Mouse (Mus musculus) right cerebral cortex, adult 2 months (tissue): ENCODE data around the gene Appl2.

Experiments
- DNase-seq, 2 experiments: peaks; one replicate each; pipeline ENCODE4 v3.0.0; 2021 to 2022; ENCODE audit warnings: low spot score in 2 of 2

Appl2 gene

DNA sequence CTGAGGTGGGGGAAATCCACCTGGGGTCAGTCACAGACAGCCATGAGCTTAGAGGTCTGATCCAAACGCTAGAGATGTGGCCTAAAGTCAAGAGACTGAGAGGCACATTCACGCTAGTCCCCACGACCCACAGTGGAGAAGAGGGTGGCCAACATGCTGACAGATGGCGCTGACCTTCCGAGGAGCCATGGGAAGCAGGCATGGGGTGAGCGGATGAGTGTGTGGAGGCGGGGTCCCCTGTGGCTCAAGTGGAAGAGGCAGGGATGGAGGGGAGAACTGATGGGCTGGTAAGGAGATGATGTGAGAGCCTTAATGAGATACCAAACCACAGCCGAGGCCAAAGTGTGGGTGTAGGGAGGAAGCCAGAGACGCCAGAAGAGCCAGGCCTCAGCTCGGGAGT is 16.8 kb downstream of the Appl2 start:
- no peak for DNase-seq

DNA sequence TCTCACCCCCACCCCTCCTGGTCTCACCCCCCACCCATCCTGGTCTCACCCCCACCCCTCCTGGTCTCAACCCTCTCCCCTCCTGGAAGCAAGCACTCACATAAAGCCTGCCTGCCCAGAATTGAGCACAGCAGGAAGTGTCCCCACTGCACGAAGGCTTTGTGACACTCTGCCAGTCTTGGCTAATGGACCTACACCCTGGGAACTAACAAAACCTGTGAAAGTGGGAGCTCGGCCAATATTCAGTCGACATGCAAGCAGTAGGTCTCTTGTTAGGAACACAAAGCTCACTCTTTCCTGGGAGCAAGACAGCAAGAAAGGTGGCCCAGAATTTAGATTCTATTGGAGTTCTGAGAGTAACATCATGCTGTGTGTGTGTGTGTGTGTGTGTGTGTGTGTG is 17.6 kb downstream of the Appl2 start:
- DNase-seq = no peak

DNA sequence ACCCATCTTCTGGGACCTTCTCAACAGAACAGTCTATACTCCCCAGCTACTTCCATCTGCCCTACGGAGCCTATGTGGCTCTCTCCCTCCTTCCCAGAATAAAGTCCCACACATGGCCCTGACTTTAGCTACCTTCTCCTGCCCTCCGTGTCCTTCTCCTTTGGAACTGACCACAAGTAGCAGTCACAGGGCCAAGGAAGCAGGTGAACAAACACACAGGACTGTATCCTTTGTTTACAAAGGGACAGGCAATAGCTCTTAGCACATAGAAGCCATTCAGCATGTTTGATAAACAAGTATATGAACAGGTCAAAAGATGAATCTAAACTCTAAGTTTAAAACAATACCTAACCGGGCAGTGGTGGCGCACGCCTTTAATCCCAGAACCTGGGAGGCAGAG is 18.7 kb downstream of the Appl2 start:
- no peak for DNase-seq

DNA sequence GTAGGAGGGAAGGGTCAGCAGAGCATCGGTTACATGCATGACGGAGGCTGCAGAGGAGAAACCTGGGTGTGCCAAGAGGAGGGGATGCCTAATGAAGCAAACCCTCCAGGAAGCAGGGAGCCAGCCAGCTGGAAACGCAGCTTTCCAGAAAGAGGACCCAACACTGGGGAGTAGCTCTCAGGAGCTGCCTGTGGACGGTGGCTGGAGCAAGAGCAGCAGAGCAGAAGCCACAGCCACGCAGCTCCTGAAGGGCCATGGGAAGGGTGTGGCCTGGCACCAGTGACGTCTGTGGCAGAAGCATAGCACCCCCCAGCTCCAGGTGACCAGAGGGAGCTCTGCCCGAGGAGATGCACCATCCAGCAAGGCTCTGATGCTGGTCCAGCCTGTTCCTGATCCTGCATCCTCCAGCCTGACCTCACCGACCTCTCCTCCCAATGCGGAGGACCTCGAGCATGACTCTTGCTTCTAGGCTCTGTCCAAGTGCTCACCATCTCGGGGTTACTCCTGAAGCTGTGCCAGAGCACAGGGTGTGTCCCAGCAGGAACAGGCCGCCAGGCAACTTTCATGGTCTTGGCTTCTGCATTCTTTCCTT is 19.3 kb downstream of the Appl2 start:
- no peak for DNase-seq

DNA sequence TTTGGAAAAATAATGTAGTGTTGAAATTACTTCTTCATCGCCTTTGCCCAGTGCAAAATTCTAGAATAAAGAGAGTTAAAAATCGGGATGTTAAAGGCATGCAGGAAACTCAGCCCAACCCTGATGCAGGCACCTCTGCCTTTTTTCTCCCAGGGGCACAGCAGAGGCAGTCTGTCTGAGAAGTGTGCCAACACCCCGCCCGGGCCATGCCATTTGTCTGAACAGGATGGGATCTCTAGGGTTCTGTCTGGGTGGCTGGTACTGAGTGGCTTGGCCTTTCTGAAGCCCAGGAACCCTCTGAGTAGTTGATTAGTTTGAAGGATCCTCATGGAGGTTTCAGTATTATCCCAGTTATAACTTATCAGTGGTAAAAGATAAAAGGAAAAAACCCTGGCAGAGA is 20.3 kb downstream of the Appl2 start:
- DNase-seq = no peak

DNA sequence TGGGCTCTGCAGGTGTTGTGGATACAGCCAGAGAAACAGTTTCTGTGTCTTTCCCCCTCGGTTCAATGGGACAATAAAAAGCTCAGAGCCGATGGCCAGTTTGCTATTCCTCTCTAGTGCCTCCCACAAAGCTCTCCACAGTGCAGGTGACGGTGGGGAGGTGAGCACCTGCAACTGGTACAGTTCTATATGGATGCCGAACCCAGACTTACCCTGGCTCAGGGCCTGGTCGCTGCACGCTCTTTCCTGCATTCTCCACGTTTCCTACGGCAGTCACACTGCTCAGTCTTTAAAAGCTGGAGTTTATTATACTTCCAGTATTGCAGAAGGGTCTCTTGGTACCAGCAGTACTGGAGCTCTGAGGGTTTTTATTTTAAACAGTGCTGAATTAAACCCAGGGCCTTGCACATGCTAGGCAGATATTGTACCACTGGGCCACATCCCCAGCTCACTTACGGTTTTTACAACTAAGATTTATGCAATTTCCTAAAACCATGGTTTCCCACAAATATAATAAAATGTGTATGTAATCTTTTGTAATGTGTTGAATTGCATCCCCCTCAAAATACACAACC is 21.3 kb downstream of the Appl2 start:
- DNase-seq = no peak

DNA sequence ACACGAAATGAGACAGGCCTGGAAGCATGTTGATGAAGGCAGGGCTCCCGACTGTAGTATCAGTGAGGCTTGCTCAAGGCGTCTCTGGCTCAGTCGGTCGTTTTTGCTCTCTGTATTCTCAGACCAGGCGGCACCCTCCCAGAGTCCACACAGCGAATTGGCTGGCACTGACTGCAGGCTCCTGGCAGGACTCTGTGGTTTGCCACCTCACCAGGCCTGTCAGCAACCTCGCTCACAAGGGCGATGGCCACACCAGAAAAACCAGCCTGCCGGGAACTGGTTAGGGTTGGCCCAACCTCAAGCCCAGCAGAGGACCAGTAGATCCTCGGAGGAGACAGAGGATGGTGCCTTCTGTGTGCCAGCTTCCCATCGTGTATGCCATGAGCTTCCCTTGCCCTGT is 23.7 kb downstream of the Appl2 start:
- no peak for DNase-seq

DNA sequence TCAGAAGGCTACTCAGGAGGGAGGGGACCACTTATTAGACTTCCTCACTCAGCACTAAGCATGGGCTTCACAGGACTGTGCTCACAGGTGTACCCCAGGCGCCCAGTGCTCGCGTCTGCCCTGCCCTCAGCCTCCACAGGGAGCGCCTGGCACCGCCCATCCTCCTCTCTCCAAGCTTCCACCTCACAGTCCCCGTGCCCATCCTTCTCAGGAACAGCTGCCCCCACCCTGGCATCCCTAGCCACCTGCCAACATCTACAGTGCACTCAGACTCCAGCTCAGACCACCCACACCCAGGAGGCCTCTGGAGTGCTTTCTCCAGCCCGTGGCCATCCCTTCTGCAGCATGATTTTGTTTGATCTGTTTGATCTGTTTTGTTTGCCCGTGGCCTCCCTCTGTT is 24.5 kb downstream of the Appl2 start:
- DNase-seq = no peak

DNA sequence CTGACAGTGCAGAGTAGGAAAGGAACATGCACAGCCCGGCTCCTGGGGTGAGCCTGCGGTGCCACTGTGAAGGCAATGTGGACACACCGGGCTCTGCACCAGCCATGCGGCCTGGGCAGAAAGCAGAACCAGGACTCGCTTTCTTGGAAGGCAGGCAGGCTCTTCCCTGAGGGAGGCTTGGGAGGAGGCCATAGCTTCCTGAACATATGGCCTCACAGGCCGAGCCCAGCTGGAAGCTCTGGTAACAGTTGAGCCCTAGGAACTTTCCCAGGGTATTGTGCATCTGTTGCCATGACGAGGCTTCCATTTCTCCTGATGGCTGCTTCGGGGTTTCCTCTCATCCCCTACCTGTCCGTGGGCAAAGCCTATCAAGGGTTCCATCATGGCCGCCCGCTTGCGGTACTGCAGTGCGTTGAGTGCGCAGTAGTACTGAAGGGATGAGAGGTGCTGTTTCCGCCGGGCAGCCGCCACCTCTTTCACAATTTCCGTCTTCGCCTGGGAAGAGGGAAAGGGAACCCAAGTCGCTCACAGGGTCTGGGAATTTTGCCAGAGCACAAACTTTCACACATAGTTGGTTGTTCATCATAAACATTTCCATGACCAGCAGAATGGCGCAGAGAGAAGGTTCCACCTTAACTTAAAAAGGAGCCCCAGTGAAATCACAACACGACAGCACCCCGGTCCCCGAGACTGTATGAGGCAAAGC is 28.0 kb downstream of the Appl2 start:
- DNase-seq = no peak

DNA sequence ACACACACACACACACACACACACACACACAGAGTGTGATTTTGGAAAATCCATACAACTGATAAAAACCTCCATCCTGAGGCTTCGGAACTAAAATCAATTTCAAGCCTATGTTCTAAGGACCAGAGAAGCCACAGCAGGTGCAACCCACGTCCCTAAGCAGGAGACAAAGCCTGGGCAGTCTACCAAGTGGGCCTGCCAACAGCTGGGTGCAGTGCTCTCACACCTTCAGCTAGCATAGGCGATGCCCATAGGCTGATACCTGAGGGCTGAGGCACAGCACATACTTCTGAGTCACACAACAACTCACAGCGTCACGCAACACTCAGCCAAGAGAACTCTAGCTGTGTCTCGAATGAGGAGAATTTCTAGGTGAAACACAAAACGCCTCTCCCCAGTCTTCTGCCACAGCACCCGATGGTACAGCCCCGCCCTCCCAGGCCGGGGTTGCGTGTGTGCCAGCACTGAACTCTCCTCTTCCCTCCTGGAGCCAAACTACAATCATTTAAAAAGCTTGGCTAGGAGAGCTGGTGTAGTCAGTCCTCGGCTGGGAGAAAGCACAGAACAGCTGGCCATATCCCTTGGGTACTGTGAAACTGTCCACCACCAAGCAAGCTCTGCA is 29.6 kb downstream of the Appl2 start:
- no peak for DNase-seq

DNA sequence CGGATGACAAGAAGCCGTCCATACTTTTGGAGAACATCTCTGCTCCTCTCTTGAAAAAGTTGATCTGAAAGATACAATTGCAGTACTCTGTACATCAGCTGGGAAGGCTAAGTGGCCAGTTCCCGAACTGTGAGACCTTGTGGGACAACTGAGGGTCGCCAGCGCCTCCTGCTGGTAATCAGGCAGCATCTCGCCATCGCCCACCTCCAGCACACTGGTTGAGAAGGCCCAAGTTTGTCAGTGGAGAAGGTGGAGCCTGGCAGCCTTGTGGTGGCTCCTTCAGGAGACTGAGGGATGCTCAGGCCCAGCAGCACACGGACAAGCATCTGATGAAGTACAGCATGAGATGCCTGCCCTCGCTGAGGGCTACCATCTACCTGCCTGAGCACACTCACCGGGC is 31.2 kb downstream of the Appl2 start:
- DNase-seq = no peak

DNA sequence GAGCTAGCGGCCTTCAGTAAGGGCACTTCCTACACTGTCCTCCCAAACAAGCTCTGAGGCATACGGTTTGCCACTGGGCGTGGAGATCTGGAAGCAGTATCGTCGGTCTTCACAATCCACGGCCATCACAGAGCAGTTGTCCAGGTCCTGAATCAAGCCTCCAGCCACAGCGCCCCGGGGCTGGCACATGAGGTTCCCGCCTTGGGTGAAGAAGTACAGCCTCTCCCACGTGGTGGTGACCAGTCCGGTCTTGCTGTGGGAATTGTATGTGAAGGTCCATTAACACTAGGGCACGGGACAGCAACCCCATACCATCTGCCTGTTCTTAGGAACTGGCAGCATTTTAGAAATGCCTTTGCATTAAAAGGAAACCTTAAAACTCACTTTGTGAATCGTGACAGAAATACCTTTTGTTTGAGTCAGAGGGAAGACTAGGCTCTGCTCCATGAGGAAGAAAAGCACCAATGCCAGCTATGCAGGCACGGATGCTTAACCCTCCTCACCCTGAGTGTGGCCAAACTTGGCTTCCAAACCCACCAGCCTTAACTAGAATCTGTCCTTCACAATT is 35.8 kb downstream of the Appl2 start:
- DNase-seq = no peak

DNA sequence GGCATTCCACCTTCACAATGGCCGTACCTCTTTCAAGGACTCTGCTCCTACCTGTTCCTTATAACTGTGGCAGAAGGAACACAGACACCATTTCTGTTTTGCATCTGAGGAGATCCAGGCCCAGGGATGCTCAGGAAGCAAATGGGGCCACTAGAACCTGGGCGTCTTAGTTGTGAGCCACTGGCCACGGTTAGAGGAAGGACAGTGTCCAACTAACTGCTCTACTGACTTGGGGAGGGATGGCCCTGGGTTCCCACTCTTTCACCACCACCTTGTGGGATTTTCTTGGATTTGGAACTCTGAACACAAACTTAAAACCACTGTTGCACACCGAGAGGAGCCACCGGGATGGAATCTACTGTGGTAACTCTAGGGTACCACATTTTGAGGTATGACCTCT is 36.7 kb downstream of the Appl2 start:
- no peak for DNase-seq

DNA sequence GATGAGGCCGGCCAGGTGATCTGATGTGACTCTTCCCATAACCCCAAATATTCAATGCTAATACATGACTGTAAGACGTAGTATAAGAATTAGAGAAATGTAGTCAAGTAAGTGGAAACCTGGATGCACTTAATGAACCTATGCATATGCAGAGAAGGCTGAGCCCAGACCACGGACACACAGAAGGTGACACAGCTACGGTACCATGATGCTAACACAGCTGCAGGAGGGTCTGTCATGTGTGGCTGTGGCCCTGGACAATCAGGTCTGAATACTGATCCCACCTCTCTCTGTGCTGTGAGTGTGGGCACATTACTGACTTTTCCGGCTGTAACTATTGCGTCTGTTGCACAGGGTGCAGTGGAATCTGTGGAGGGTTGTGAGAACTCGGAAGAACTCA is 38.0 kb downstream of the Appl2 start:
- no peak for DNase-seq

DNA sequence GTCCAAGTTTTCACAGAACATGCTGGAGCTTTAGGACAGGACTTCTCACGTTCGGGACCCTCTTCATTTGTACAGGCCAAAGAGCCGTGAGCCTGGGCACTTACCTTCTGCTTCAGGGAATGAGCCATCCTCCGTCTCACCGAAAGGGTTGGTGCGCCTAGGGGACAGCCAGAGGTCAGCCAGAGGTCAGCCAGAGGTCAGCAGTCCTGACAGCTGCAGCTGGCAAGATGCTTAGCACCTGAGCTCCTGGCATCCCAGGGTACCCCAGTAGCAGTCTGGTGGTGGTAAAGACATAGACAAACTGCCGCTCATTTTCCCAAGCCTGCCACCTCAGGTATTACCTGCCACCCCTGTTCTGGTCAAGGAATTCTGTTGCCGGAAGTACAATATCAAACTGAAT is 39.9 kb downstream of the Appl2 start:
- DNase-seq = no peak

DNA sequence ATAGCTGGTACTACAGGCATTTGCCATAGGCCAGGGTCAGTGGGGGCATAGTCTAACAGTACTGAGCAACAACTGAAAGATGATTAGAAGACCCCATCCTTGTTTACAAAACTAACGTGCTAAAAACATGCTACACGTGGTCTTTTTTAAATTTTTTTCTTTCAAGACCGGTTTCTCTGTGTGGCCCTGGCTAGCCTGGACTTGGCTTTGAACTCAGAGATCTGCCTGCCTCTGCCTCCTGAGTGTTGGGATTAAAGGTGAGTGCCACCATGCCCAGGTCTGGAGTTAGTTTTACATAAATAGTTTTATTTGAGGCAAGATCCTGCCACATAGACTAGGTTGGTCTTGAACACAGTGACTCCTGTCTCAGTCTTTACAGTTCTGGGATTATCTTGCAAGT is 41.4 kb downstream of the Appl2 start:
- no peak for DNase-seq

DNA sequence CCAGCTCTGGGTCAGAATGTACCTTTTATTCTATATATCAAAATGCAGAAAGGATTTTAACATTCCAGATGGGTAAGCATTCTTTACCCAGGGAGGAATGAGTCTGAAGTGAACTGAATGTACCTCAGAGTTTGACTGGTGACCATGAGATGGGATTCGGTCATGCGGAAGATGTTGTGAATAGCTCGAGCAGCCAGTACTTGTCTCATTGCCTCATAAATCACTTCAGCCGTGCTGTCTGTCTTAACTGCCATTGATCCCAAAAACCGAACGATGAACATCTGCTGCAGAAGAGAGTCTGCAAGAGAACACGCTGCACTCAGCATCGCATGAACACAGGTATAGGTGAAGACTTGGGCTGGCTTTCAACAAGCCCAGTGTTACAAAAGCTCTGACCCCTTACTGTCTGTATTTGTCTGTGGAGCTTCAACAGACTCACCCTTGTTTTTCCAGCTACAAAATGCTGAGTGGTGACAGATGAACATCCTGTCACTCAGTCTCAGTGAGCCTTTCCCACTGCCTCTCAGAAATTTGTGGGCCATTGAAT is 42.8 kb downstream of the Appl2 start:
- DNase-seq = no peak

DNA sequence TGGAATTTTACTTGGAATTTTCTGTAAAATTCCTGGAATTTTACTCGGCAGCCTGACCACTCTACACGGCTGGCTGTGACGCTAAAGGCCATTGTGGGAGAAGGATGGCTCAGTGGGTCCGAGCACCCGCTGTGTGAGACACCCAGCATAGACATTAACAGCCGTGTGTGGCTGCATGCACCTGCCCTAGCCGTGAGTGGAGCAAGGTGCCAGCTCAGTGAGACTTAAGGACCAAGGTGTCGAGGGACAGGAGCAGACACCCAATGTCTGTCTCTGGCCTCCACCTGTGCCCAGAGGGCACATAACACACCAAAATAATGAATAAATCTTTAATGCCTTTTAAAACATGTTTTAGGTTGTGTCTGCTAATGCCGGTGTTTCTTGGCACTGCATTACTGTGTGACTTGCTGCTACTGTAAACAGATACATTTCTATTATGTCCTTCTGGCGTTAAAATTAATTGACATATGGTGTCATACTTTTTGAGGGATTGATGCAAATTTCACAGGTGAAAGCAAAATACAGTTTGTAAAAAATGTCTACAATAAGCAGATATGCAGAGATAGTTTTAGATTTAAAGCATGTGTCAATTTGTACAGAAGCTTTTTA is 44.5 kb downstream of the Appl2 start:
- DNase-seq = no peak

DNA sequence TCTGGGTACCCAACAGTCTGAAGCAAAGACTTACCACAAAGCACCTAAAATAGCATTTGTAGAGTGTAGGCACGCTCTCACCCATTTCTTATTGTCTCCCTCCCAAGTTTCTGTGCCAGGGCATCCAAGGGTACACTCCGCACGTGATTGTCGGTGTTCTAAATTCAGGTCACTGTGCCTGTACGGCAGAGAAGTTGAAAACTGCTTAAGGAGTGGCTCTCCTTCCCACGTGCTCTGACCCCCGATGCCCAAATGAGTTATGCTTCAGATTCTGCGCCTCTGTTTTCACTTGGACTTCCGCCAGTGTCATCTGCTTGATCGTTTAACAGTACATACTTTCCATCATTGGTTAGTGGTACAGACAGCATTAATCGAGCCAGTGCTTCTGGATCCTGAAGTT is 47.9 kb downstream of the Appl2 start:
- DNase-seq = no peak

DNA sequence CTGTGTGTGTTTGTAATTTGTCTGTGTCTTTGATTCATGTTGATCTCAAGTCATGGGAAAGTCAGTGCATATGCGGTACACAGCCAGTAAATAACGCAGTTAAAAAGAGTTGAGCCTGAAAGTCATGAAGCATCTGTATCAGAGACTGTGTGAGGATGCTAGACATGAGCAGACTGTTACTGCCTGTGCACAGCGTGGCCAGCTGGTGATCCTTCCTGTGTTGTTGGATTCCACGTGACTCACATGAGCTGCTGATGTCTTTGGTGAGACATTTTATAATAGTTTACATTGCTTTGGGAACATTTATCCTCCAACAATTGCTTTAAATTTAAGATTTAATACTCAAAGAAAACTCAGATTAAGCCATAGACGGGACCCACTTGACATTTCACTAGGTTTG is 54.0 kb downstream of the Appl2 start:
- DNase-seq = no peak

DNA sequence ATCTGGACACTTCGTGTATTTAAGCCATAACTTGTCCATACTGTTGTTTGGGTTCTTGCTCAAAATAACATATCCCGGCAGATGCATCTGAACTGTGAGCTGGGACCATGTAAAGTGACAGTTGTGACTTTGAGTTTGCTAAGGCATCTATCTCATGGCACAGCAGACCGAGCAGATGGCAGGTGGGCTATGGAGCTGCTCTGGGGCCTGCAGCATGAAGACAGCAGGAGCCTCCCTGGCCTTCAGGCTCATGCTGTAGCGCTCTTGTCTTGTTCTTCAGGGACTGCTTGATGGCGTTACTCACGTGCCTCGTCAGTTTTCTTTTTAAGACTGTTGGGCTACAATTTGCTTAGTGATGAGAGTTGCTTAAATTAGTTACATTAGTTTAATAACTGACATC is 55.9 kb downstream of the Appl2 start:
- no peak for DNase-seq

DNA sequence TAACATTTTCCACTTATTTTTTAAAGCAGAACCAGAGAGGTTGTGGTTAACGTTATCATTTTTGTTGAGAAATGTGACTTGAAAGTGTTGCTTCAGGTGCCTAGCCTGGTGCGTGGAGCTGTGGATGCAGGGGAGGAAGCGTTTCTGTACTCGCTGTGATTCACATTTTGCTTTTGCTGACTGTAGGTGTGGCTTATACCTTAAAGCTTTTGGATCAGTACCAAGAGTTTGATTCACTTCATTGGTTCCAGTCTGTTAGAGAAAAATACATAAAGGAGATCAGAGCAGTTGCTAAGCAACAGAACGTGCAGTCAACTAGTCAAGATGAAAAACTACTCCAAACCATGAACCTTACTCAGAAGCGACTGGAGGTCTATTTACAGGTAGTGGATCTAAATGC is 57.7 kb downstream of the Appl2 start:
- no peak for DNase-seq
